Mouse (Mus musculus) ES-E14 (cell line): ENCODE measurements around the gene Scfd2.

ENCODE experiments used
- CHD2 ChIP-seq: IDR thresholded peaks from 2 replicates; pipeline ENCODE4 v1.6.1; 2014; ENCODE audit warnings: mild to moderate bottlenecking, low read depth, low read length, inconsistent platforms
- HCFC1 ChIP-seq: IDR thresholded peaks from 2 replicates; pipeline ENCODE4 v1.6.1; 2012; ENCODE audit warnings: low read length, inconsistent platforms, borderline replicate concordance; ENCODE audit not compliant: insufficient read depth
- MAFK ChIP-seq: IDR thresholded peaks from 2 replicates; pipeline ENCODE4 v1.6.1; 2014; ENCODE audit warnings: mild to moderate bottlenecking, low read depth, low read length, inconsistent platforms; ENCODE audit not compliant: insufficient read depth
- ZC3H11A ChIP-seq: IDR thresholded peaks from 2 replicates; pipeline ENCODE4 v1.6.1; 2012; ENCODE audit warnings: low read depth, mild to moderate bottlenecking, inconsistent platforms, low read length, borderline replicate concordance

DNA sequence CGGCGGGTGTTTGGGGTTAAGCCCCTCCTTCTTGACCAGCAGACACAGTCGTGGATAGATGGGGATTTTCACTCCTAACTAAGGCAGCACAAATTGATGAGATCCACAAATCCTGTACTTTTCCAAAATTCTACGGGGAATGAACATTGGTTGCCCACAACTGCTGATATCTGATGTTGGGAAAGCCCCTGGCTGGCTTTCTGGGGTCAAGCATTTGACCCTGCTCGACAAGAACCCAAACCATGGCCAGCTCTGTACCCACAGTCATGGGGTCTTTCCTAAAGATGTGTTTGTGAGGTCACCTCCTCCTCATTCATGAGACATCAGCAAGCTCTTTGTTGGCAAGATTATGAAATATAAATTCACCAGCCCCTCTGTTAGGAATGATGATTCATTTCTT lies 230.6 kb downstream of the Scfd2 start:
- TF ChIP-seq HCFC1 (no peak), MAFK (no peak), ZC3H11A (no peak), CHD2 (no peak)
